Mouse (Mus musculus): ENCODE data around the gene 1700025G04Rik.

1700025G04Rik gene

DNA sequence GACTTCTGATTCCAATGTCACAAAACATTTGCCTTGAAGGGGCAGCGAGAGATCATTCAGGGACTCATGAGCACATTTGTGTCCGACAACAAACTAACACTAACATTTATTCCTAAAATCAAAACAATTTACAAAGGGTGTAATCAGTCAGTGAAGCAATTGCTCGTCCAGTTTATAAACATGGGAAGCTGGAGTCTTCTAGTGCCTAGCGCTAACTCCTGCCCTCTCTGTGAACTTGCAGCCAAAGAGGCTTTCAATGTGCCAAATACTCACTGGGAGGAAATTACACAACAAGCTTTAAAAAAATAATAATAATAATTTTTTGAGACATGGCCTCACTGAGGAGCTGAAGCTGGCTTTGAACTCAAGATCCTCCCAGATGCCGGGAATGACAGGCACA lies 57.8 kb downstream of the 1700025G04Rik start:
- no peak for DNase-seq

DNA sequence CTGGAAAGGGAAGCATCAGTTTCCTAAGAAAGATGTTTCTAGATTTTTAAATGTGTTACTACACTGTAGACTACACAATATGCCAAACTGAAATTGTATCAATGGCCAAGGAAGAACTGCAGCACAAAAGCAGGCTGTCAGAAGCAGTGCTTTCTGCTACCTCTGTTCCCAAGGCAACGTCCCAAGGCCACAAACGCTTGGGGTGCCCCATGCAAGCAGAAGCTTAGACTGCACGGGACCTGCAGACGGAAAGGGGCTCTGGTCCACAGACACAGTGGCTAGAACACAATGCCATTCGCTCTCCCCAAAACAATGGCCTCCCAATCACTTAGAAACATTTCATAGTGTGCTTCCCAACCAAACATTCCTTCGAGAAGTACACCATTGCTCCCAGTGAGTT lies 59.4 kb downstream of the 1700025G04Rik start:
- DNase-seq, result no peak

DNA sequence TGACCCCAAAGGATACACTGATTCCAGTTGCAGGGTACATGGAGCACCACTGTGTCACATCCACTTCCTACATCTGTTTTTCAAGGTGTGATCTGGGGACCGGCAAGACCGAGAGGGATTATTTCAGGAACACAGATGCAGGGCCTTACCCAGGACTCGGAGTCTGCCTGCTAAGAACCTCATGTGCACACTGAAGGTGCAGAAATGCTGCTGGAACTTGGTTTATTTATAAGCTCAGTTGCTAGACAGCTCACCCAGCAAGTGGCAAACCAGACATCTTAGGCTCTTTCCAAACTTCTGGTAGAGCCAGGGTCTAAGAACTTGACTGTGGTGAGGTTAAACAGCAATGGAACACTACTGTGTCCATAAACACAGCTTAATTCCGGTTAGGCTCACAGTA lies 61.2 kb downstream of the 1700025G04Rik start:
- DNase-seq, result no peak

DNA sequence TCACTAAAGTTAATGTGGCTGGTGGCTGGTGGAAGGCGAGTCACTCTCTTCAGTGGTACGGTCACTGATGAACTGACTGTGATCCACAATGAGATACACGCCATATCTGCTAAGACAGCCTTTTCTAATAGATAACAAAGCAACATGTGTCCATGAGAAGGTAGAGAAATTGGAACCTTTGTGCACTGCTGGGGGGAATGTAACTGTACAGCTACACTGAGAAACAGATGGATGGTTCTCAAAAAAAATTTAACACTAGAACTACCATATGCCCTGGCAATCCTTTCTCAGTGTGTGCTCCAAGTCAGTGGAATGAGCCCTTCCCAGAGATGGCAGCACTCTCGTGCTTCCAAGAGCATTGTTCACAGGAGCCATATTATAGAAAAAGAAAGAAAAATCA lies 63.2 kb downstream of the 1700025G04Rik start:
- DNase-seq, result no peak

DNA sequence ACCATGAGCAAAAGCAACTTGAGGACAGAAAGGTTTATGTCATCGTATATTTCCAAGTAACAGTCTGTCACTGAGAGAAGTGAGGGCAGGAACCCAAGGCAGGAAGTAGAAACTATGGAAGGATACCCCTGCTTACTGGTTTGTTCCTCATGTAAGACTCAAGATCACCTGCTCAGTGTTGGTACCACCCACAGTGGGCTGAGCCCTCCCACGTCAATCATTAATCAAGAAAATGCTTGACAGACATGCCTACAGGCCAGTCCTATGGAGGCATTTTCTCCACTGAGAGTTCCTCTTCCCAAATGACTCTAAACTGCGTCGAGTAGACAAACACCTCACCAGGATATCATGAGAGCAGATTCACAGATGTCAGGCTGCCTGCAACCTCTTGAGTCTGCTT lies 64.6 kb downstream of the 1700025G04Rik start:
- no peak for DNase-seq

DNA sequence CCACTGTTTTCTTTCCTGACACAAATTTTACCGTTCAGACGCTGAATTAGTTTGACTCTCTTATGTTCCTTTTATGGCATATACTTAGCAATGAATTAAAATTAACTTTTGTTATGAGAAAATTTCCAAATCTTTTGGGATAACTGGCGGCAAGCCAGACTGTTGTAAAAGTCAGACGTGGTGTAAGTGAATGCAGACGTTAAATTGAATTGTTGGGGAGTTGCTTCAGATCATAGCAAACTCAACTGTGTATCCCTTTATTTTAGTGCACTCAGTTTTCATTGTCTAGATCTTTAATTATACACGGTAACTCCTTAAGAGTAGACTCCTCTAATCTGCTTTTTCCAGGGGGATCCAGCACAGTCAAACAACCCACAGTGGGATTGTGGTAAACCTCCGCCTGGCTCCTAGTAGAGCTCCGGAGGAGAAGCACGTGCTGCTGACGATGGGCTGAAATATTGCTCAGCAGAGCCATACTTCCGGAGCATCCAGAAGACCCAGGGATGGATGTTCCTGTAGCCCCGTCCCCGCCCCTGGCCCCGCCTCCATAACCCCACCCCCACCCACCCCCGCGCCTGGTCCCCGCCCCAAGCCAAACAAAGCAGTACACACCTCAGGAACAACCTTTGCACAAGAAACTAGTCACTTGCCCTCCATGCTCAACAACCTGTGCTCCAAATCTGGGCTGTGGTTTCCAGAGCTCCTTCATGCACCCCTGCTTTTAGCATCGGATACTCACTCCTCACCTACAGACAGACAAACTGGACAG lies 65.7 kb downstream of the 1700025G04Rik start:
- DNase-seq, result no peak

DNA sequence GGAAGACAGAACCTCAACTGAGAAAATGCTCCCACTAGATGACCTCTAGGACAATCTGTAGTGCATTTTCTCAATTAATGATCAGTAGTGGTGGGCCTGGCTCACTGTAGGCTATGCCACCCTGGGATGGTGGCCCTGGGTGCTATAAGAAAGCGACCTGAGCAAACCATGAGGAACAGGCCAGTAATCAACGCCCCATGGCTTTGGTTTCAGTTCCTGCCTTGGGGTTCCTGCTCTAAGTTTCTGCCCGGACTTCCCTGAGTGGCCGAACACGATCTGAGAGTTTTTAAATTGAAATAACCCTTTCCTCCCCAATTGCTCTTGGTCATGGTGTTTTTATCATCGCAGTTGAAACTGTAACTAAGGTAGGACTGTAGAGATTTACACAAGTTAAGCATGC lies 69.1 kb downstream of the 1700025G04Rik start:
- DNase-seq, result no peak

DNA sequence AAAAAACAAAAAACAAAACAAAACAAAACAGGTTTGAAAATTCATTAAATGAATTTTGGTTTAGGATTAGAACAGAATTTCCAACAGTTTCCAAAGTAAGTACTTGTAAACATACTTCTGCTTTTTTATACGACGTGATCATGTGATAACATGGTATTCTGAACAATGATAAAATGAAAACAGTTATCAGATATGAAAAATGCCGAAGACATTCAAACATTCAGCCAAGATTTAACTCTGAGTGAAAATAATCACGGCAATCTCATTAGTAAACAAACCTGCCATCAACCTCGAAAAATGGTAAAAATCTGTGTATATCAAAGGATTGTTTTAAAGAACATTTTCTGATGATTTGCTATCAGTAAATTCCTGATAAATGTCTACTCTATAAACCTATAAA lies 69.9 kb downstream of the 1700025G04Rik start:
- DNase-seq, result no peak

DNA sequence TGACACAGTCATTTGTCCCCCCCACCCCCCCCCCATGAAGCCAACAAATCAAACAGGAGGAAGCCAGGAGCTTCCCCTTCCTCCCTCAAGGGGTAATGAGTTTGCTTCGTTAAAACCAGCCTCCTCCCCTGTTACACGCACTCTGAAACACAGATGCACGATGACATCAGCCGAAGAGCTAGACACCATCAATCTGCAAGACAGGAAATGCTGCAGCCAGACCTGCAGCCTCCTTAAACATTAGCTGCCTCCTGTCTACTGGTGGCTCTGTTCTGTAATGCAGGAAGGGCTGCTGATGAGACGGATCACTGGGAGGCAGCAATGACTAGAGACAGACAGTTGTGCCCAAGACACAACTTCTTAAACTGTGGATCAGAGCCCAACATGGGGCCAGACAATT lies 70.7 kb downstream of the 1700025G04Rik start:
- DNase-seq, result peak; percentile 90

DNA sequence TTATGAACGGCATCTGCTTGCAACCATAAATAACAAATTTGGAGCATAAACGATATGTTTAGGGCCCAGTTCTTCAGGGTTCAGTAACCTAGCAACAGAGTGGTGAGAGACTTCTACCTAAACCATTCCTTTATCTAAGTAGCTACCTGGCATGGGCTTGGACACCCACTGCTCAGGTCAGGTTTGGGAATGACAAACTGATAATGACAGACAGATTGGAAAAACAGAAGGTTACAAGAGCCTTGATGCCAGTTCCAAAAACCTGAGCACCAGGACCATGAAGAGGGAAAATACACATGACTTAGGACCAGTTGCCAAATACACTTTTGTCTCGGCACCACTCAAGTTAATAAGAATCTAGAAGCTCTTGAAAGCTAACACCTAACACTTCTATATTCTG lies 71.6 kb downstream of the 1700025G04Rik start:
- DNase-seq, result peak; percentile 71

DNA sequence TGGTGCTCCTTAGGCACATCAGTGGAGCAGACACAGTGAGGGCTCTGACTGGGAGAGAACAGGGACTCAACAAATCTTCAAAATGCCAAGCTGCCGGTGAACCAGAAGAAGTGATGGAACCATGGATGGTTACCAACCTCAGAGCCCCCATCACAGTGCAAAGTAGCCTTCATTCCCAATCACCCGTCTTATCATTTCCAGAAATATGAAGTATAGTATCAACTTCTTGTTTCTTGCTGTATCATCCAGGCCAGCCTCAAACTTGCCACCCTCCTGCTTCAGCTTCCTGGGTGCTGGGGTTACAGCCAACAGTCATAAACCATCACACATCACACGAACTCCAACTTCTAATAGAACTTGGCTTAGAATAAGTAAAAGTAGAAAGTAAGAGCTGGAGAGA lies 73.3 kb downstream of the 1700025G04Rik start:
- peak; percentile 59 for DNase-seq

DNA sequence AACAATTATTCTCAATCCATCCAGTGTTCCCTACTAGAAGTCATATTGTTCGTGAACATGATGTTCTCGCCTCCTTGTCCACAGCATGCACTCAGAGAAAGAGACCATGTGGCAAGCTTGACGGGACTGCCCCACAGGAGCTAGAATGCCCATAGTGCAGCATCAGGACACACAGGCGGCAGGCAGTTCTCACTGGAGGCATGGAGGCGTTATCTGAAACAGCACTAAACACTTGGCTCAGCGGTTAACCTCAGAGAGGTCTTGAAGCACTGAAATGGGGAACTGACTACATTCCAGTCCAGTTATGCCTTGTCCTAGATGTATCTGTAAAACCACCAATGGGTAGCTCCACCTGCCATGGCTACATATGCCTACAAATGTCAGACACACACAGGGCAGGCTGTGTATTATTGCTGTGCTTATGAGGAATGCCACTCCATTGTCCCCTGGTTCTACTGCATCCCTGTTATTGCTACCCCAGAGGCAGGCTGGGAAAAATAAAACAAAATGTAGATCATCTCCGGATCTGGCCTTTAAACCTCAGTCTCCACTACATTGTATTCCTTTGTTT lies 74.3 kb downstream of the 1700025G04Rik start:
- DNase-seq, result peak; percentile 88

DNA sequence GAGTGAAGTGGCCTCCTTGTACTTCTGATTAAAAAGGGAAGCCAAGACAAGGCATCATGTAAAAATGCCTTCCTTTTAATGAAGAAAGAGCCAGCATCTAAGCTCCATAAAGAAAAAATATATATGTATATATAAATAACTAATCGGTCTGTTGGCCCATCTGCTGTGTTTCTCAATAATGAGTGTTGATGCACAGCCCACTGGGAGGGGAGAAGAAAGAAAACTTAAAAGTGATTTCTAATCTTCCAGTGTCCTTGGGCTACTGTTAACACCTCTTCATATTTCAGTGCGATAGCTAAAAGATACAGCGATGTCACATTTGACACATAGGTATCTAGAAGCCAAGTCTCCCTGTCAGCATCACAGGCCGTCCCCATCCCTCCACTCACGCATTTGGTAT lies 78.2 kb downstream of the 1700025G04Rik start:
- DNase-seq, result no peak

DNA sequence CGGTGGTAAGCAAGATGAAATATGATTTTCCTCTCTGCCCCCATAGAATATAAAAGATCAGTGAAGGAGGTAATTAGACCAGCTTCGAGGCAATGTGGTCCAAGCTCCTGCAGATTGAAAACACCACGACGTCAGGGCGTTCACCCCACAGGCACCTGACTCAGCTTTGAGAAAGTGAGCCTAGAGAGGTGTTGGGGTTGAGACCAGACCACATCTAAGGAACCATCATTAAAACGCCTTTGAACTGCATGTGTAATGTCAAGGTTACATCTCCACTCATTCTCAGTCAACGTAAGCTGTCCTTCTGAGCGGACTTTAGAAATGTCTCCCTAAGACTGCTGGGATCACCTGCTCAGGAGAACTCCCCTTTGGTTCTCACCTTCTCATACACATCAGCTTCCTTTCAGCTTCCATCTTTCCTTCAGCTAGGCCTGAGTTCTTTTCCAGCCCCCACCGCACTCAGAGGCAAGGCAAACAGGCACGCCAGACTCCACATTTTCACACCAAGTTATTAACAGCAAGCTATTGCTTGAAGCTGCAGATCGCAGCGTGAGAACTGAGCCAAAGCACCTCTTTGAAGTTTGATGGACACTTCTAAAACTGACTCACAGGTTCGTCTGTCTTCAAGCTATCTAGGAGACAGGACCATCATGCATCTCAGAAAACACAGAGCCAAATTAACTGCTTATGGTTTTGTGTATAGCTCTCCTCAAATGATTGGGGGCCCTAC lies 79.5 kb downstream of the 1700025G04Rik start:
- peak; percentile 64 for DNase-seq

DNA sequence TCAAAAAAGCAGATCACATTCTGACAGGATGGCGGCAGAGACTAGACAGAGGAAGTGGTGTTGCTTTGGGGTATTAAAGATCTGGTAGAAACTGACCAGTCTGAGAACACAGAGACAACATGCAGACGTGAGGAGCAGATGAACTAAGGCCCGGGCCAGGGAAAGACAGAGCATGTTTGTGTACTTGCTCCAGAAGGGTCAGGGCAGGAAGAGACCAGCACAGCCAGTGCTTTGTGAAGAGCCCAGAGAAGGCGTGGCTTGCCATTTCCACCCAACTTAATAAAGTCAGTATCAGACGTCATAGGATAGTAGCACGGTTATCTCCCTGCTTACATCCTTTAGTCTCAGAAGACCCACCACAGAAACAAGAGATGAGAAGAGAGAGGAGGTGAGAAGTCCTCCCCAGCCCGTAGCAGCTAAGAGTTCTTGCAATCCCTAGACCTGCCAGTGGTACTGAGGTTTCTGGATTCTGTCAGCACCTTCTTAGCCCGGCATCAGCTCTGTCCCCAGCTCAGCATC lies 81.4 kb downstream of the 1700025G04Rik start:
- DNase-seq, result peak; percentile 89

DNA sequence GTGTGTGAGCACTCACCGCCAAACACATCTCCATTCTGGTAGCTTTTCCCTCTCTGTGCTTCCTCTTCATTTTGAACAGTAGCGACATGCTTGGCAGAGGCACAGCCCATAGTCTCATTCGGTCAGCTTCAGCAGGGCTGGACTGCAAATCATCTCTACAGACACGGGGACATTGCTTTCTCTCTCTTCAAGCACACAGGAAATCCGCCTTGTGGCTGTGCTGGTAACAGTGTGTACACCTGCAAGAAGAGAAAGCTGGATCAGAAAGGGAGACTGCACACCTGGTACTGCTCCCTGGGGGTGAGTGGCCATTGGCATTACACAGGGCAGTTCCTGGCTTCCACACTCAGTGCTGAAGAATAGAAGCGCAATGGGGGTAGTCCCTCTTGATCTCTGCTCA lies 83.4 kb downstream of the 1700025G04Rik start:
- DNase-seq, result peak; percentile 66

DNA sequence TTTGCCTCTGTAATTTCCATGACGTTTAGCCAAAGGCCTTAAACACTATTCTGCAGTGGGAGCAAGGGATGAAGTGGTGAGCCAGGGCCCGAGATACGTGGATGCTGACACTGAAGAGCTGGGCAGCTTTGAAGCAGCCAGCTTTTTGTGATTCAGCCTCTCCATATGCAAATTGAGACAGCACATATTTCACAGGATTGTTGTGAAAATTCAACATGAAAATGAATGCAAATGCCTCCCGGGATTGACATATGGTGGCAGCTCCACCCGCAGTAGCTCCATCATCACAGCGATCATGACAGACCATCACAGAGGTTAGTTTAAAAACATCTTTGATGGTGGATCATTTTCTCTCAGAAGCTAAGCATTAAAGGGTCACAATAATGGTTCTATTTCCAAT lies 85.4 kb downstream of the 1700025G04Rik start:
- DNase-seq, result peak; percentile 7

DNA sequence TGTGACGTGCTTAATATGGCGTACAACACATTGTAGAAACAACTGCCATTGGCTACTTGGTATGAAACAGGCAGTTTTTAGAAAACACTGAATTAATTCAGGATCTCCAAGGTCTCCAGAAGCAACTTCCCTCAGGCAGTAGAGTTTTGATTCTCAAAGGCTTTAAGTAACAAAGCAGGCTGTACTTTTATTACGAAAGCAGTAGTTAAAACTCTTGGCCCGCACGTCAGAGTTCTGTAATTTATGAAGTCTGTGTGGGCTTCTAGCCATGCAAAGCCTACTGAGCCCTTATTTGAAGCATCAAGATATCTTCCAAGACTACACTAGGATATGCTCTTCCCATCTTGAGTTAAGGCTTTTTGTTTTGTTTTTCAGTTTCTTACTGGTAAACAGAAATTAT lies 89.5 kb downstream of the 1700025G04Rik start:
- no peak for DNase-seq

DNA sequence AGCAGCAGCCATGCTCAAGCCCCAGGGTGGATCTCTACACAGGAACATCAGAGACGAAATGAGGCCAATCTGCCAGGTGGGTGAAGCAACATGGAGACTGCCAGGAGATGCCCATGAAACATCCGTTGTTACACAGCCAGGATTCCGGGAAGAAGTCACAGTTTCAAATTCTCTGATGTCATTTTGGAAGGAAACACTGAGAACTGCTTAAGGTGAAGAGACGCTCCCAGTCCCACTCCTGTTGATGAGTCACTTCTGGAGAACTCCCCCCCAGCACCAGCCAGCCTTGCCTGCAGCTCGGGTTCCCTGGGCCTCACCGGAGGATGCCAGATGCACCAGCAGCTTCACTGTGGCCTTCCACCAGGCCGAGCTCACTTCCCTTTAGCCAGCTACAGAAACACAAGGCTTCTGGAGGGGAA lies 90.5 kb downstream of the 1700025G04Rik start:
- peak; percentile 85 for DNase-seq

DNA sequence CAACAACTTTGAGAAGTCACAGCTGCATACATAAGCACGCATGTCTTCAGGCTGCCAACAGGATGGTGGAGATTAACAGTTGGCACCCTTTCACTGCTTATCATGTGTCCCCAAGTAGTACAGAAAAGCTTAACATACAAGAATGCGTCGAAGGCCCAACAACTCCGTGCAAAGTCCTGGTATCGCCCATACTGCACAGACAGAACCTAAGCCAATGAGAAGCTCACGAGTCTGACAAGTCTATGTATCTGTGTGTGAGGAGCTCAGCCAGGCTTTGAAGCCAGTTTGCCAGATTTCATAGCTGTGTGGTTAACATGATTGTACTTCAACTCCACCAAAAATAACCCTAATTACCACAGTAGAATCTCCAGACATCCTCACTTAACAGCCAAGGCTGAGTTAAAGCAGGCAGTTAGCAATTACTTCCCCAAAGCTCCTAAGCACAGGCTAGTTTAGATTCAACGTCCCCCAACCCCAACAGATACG lies 91.2 kb downstream of the 1700025G04Rik start:
- DNase-seq, result peak; percentile 85

DNA sequence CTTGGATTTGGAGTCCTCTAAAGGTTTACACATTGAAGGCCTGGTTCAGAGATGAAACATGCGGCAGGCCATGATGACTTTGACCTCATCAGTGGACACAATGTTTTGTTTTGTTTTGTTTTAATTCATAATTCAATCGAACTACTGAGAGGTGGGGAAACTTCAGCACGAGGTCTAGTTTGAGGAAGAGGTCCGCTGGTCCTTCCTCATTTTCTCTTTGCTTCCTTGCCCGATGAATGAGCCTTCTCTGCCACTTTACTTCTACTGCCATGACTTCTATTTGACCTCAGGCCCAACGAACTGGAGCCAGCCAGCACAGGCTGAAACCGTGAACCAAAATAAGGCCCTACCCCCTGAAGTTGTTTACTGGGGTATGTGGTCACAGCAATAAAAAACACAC lies 92.3 kb downstream of the 1700025G04Rik start:
- DNase-seq, result peak; percentile 88

DNA sequence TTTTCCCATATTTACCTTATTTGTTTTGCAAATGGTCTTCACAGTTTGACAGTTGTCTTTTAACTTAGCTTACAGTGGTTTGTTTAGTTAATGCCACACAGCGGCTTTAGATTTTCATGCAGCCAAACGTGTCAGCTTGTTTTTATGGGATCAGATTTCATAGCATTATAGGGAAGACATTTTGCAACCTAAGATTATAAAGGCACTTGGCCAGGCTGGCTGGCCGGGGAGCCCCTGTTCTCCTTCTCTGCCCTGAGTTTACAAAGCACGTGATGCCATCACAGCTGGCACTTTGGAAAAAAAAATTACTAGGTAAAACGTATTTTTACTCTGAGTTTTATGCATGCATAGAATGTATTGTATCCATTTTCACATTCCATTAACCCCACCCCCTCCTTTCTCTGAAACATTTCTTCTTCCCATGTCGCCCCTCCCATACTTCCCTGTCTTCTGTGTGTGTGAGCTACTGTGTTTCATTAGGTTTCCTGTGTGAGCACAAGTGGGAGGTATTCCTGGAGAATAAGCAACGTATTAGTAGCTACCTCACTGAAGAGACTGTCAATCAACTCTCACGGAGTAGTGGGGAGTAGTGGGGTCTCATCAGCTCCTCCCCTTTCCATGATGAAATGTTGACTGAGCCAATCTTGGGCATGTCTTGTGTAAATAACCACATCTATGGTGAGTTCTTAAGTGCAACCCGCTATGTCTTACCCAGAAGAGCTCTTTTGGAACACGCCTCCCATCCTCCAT lies 93.8 kb downstream of the 1700025G04Rik start:
- DNase-seq, result peak; percentile 62

DNA sequence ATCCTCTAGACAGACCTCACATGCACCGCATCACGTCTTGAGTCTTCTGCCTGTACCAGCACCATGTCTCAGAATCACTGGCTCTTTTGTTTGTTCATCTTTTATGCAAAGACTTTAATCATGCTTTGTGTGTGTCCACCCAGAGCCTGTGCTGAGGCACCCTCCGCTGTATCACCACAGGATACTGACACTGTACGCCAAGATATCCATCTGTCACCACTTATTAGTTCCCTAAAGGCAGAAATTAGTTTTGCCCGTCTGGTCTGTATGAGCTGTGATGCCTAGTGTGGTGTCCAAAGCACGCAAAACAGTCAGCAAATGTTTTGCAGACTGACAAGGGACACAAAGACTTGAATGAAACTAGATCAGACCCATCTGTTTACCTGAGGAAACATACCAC lies 95.7 kb downstream of the 1700025G04Rik start:
- DNase-seq, result peak; percentile 46
